Mouse (Mus musculus) frontal cortex, postnatal 25 days (tissue): ENCODE results near the gene Bhlhe23.

Experiments used
- DNase-seq, 2 experiments: peaks; one replicate each; pipeline ENCODE4 v3.0.0; 2022; ENCODE audit warnings: low spot score in 2 of 2

The Bhlhe23 gene

DNA sequence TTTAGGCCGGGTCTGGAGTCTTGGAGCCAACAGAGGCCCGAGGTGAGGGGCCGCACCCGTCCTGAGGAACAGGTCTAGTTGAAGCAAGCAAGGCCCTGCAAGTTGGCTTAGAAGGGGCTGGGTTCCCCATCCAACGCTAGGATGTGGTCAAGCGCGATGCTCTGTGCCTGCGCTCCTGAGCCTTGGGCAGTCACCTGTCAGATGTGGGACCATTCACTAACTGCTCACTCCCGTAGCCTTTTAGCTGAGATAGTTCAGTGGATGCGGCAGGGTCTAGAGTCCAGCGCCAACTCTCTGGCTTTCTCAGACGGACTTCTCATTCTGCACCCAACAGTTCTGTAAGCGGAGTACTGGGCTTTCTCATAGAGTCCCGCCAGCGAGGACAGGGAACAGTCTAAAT, 1.1 kb downstream of the Bhlhe23 start:
- no peak for DNase-seq

DNA sequence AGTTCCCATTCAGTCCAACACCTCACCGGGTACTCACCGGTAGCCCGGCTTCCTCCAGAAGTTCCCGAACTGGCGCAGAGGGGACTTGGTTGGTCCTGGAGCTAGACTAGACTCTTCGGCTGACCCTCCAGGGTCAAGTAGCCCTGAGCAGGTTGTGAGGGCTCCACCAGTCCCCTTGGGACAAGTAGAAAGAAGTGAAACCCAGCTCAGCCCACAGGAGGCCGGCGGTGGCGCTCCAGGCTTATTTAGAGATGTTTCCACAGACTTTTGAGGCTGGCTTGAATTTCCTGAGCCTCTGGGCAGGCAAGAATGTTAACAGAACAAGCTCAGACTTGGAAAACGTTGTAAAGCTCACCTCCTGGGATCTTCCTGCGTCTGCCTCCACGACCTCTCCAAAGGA, 1.5 kb downstream of the Bhlhe23 start:
- DNase-seq: no peak

DNA sequence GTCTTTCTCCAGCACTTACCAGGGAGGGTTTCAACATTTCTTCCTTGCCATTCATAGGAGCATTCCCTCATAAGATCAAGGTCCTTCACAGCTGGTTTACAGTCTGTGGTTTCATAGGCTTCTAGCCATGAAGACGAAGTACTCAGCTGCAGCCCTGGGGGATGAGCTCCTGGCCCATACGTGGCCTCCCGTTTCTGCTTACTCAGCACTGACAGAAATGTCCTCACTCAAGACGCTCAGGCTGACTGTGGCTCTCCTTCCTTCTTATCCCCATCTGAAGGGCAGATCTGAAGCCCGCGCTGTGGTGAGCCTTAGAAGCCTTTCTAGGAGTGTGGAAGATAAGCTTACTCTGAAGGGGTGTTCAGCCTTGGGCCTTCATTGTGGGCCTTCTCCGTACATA, 11.0 kb downstream of the Bhlhe23 start:
- no peak for DNase-seq

DNA sequence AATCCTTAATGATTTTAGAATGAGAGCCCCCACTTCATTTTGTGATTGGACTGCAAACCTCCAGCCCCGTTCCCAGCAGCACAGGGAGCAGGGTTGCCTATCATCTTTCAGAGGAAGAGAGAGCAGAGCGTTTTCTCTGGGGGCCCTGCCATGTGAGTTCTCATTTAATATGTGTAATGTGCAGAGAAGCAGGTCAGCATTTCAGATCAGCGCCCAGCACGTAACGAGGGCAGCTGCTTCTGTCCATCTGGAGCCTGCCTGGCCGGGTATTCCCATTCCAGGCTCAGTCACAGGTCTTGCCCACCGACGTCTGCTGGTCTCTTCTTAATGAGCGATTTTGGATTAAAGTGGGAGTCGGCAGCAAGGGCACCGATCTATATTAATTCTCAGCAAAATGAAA, 11.7 kb downstream of the Bhlhe23 start:
- no peak for DNase-seq

DNA sequence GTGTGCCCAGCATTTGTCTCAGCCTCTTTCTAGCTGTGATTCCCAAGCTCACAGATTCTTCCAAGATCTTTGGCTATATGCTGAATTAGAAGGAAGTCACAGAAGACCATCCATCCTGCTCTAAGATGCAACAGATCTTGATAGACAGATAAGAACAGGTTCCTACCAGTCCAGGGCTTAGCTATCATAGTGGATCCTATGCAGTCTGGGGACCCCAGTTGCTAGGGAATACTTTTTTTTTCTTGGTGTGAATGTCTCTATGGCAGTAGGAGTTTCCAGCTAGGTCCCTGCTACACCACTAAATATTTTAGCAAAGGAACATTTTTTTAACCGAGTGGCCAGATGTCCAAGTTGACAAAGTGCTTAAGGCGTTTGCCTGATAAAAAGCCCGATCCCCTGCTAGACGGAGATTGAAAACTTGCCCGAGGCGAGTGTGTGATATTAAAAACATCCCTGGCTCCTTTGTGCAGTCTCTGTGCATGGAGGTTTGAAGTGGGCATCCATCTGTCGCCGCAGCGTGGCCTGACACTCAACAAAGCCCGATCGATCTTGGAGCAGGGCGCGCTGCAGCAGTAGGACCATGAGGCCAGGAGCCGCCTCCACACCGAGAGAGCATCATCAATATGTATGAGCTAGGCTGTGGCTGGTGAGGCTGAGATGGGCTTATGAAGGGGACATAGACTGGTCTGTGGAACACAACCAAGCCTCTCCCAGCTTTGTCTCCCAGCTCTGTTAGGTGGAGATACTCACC, 18.0 kb downstream of the Bhlhe23 start:
- no peak for DNase-seq

DNA sequence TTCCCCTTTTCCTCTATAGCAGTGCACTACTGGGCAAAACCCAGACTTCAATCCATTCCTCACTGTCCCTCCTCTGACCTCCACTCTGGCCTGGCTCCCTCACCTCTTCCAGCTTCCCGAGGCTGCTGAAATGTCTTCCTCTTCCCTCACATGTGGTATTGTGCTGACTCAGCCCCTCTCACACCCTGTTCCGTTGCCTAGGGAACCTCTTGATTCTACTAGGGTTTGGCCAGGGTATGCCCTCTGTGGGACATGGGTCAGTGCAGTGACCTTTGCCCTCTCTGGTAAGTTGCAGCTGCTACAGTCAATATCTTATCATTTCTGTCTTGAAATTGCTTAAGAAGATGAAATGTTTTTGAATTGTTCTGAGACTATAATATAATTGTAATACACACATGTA, 19.9 kb downstream of the Bhlhe23 start:
- DNase-seq: no peak

DNA sequence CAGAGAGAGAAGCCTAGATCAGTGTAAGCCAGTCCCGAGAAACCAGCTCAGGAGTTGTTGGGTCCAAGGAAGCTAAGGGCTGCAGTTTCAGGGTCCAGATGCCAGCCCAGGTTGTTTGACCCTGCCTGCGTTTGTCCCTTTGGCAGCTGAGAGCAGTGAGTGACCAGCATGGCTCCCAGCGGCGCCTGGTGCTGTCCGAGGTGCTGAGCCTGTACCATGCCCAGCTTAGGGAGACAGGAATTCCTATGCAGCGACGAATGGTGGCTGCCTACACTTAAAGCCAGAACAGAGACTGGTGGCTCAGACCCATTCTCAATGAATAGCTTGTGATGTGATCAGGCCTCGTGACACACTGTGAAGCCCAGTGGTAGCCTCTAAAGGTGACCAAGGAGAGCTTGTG, 20.8 kb downstream of the Bhlhe23 start:
- no peak for DNase-seq

DNA sequence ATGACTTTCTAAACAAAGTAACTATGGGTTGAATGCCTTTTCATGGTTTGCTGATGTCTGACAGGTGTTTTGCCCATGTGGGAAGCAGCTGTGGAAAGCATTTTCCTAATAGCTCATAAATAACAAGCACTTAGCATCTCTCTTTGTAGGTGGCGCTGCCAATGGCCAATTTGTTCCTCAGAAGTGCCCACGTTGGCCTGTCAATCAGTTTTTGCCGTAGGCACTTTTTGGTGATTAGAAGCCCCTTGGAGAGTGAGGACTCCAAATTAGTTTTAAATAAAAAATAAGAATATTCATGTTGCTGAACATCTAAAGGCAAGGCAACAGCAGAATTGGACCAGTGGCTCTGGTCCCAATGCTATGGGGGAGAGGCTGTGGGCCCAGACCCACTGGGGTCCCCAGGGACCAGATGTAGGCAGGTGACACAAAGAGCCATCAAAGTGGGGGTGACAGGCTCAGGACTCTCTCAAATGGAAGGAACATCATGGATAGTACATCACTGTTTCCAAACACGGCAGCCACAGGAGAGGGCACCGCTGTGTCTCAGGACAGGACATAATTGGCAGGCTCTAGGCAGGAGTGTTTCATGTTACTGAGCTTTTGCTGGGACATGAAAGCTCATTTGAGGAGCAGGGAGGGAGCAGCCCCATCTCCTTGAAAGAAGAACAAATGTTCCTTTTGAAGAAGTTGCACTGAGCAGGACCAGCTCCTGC, 21.6 kb downstream of the Bhlhe23 start:
- DNase-seq: no peak

DNA sequence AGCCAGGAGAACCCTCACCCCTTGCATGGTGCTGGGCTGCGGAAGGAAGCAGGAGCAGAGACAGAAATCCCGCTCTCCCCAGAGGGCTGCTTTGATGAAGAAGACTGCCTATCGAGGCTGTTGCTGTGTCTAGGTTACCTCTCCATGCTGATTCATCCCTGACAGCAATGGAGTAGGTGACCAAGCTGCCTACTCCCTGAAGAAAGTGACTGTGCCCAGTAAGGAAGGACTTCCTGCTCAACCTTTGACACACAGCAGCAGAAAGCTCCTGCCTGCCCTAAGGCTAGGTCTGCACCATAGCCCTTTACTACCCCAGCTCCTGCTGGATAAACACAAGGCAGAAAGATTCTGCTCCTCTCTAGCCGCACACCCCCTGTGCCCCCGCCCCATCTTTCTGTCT, 27.8 kb downstream of the Bhlhe23 start:
- DNase-seq: no peak

DNA sequence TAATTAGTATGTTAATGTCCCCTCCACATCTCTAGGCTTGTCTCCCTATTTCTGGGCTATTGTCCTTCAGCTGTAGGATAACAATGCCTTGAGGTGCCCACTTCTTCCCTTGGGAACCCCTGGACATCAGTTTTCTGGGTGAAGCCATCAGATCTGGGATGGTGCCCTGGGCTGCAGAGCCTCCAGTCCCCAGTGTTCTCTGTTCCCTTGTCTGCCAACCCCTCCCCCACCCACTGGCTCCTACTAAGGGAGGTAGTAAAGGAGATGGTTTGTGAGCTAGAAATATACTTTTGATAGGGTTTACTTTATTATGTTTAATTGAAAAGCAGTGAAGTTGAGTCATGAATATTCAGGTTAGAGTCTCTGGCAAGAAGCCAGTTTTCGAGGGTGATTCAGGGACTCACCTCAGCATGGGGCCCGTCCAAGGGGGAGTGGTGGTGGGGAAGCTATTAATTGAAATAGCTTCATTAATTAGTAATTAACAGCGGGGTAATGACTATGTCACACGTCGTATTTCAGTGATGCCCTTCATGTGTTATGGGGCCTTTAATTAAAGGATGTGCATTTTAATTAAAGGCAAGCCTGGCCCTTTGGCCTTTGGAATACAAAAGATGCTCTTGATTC, 30.0 kb downstream of the Bhlhe23 start:
- DNase-seq: no peak

DNA sequence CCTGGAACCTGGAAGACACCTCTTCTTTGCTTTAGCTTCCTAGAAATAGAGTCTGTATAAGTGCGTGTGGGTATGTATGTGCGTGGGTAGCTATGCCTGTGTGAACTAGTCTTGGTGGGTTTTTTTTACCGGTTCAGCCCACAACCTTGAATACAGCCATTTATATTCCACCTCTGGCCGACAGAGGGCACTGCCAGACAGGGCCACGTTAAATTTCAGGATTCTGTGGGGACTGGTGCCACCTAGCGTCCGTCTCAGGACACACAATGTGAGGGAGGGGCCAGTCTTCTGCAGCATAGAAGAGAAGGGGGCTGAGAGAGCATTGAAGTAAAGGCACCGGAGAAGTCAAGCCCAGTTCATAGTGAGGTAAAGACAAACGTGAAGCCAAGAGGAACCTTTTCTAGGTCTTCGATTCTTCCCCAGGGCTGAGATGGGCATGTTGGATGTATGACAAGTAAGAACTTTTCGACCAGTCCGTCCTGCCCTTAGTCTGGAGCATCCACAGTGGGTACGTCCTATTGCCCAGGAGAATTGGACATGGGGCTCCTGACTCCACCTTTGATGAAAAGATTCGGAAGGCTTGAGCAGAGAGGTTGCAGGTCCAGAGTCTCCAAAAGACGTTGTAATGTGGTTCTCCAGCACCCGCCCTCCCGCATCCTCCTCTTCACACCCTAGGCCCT, 31.3 kb downstream of the Bhlhe23 start:
- peak; percentile 81 to 85 for DNase-seq

DNA sequence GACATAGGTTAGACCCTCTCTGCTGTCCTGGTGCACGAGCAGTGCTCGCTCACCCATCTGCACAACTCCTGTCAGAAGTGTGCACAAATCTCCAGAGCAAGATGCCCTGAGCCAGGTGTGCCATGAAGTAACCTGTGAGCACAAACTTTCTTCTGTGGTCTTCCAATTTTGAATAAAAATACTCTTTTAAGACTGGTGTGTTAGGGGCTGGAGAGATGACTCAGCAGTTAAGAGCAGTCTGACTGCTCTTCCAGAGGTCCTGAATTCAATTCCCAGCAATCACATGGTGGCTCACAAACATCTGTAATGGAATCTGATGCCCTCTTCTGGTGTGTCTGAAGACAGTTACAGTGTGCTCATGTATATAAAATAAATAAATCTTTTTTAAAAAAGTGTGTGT, 33.4 kb downstream of the Bhlhe23 start:
- no peak for DNase-seq

DNA sequence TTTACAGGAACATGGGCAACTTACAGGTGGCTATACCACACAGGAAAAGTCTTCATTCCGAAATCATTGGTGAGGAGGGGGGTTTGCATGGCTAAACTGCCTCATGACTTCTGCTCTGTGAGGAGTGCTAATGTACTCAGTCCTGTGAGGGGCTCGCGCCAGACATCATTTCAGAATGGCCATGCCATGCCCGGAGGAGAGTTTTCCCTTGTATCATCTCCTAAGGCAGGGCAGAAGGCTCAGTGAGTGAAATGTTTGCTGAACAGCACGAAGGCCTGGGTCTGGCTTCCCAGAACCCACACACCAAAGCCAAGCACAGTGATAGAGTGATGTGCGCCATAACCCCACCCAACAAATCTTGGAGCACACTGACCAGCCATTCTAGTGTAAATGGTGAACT, 33.9 kb downstream of the Bhlhe23 start:
- no peak for DNase-seq

DNA sequence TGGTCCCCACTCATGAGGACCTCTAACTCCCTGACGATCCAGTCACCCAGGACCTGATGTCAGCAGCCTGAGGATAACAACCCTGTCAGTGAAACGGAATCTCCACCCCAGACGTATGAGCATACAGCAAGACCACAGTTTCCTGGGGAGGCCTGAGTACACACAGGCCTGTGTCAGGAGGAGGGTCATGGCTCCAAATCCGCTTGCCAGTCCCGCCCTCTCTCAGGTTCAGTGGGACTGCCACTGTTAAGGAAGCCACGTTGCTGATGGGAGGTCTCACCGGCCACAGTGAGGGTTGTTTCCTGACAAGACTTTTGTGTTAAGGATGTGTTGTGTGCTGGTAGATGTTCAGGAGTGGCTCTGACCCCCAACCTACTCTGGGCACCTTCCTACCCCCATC, 35.3 kb downstream of the Bhlhe23 start:
- DNase-seq: no peak

DNA sequence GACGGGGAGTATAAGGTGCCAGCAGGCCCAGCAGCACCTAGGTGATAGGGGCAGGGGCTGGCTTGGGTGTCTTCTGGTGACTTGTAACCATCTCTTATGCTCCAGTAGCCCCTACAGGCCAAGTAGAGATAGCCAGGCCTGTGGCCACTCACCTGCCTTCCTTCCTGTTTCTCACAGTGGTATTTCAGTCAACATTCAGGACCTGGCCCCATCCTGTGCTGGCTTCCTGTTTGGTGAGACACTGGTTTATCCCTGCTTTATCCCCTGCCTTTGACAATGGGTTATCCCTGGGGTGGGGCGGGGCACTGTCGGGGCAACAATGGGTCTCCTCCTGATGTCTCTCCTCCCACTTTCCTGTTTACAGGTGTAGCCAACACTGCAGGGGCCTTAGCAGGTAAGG, 36.4 kb downstream of the Bhlhe23 start:
- no peak for DNase-seq

DNA sequence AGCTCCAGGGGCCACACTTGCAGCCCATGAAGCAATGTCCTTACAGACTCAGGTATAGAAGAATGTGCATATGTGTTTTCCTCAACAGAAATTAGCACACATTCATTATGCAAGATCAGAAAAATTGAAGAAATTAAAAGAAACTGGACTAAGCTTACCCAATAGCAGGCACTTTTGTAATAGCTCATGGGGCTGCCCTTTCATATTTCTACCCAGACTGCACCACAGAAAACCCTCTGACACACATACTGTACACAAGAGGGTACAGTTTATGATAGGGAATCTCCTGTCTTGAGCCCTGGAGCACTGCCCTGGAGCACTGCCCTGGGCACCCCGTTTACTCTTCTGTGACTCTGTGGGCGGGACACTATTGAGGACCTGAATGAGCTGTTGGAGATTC, 38.7 kb downstream of the Bhlhe23 start:
- DNase-seq: no peak

DNA sequence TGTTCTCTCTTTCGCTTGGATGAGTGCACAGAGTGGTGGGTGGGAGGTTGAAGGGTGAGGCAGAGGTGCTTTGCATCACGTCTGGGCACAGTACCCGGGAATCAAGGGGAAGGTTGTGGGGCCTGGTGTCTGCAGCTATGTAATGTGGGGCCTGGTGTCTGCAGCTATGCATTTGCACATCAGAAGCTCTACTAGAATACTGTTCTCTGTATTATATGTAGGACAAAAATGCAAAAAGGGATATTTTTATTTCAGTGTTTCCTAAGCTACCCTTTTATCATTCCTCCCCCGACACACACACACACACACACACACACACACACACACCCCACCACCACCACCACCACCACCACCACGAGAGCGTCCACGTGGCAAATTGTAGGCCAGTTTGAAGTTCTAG, 41.5 kb downstream of the Bhlhe23 start:
- no peak for DNase-seq

DNA sequence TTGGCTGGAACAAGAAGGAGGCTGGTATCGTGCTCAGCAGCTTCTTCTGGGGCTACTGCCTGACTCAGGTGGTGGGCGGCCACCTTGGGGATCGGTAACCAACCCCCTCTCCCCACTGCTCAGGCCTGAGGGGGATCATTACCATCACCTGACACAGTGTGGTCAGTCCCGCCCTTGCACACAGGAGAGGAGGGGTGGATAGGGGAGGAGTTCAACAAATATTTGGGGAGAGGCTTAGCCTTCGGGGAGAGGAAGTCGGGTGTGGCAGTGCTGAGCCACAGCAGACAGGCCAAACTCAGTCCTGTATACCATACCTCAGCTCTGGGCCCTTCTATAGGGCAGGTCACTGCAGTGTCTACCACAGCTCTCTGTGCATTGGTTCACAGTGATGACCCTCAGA, 44.7 kb downstream of the Bhlhe23 start:
- no peak for DNase-seq

DNA sequence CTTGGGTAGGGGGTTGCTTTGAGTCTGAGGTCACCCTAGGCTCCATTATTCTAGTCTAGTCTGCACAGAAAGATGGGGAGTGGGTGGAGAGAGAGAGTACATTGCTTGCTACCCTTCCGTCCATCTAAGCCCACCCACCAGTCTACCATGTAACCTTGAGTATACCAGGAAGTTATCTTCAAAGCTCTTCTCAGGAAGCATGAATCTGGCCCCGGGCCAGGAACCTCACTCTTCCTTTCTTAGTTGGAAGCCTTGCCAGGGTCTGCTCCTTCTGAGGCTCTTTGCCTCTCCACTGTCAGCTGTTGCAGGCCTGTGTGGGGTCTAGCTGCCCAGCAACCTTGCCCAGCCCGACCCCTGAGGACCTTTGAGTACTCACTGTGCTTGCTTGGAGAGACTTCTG, 45.7 kb downstream of the Bhlhe23 start:
- no peak for DNase-seq

DNA sequence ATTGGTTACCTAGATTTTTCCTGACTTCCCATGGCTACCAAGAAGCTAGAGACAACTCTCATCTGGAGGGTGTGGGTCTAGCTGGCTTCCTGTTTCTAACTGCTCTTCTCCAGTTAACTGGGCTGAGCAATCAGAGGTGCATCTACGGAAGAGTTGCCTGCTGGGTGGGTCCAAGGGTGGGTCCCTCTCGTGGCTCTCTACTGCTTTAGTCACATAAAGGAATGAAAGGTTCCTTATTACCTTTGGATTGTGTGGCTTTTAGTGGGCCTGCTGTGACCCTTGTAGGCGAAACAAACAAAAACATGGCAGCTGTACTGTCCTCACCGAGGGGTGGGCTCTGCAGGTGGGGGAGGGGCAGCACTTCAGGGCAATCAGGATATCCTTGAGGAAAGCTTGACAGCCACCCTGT, 49.1 kb downstream of the Bhlhe23 start:
- no peak for DNase-seq

DNA sequence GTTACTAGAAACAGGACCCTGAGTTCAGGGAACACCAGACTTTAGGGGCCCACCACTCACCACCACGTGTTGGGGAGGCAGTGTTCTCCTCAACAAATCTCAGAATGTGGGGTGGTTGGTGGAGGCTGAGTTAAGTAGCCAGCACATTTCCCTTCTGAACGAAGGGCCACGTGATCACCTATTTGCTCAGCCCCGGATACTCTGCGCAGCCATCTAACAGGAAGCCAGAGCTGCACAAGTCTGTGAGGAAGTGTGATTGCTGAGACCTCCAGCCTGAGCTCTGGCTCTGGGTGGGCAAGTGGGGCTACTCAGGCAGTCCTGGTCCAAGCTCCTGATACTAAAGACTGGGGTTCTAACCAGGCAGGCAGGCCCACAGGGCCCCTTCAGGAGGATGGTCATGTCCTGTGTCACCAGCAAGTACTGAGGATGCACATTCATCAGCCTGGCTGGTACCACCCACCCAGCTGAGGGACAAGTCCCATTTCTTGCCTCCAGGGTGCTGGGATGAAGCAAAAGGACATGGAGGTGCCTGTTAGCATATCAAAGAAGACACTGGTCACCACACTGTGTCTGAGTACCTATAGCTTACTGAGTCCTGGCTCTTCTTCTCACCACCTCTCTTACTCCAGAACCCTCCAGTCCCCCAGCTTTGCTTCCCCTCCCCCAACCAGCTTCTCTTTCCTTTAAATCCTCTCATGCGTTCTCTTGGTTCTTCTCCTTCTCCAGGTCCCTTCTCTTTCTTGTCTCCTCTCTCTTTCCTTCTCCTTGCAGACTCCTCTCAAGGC, 49.9 kb downstream of the Bhlhe23 start:
- no peak for DNase-seq
